Mouse (Mus musculus): ENCODE measurements at regions not wholly inside any gene's neighbourhood (a gene's known extent, or its start where the extent isn't known, plus 50 kb on each side); places are given as distances from the start of the nearest gene placed in this dataset.

DNA sequence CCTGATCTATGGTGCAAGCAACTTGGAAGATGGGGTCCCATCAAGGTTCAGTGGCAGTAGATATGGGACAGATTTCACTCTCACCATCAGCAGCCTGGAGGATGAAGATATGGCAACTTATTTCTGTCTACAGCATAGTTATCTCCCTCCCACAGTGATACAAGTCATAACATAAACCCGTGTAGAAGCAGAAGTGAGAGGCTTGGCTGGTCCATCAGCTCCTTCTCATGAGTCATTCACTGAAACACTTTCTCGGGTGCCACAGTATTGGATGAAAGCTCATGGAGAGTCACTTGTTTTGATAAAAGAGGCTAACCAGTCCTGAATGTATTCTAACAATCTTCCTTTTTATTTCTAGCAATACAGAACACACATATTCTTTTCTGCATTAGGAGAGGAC lies 378.3 kb upstream of the Tacstd2 start:
- TF ChIP-seq CTCF (conservative IDR thresholded peaks at IDR 0.05 in 1 of 2, IDR thresholded peaks at IDR 0.05 in 1 of 2; ENCODE audit: low read depth in 2 of 2, low read length in 2 of 2) (no peak), ZC3H11A (IDR thresholded peaks at IDR 0.05; ENCODE audit: low read depth, low read length) (no peak), PAX5 (IDR thresholded peaks at IDR 0.05; ENCODE audit: low read length) (no peak), KAT2A (IDR thresholded peaks at IDR 0.05; ENCODE audit: insufficient replicate concordance, low read length) (no peak), CHD1 (IDR thresholded peaks at IDR 0.05; ENCODE audit: low read depth, low read length) (no peak)

Data from CH12.LX (cell line).